Mouse (Mus musculus) lung, embryonic 16.5 days (tissue): ENCODE measurements around the gene Sirt1. TPM values are rescaled to one million over a fixed set of nuclear protein-coding genes. Genes with fewer than 3 reads are reported as not detected.
"Not testable (repeated sequence)": the region's sequence is repeated elsewhere in the genome, so short reads cannot be mapped to it uniquely, and the experiment has no call there.

Experiments used
- ATAC-seq: fragments of 200-750 bp; cut with Nextera tagmentation; 2 replicates; pipeline ENCODE4 v1.8.0; 2017; ENCODE audit warnings: low read depth, mild to moderate bottlenecking, moderate library complexity
- H3K27ac ChIP-seq: fragments of 300-500 bp; sonication (generic); 2 replicates; pipeline ENCODE4 v1.5.1; 2014; ENCODE audit warnings: mild to moderate bottlenecking, control low read depth, low read length
- H3K27me3 ChIP-seq: fragments of 300-500 bp; sonication (generic); 2 replicates; pipeline ENCODE4 v1.6.1; 2014; ENCODE audit warnings: low read depth, low read length, mixed read lengths; ENCODE audit not compliant: control insufficient read depth, insufficient read depth
- H3K36me3 ChIP-seq: fragments of 300-500 bp; sonication (generic); 2 replicates; pipeline ENCODE4 v1.6.1; 2014; ENCODE audit warnings: low read length; ENCODE audit not compliant: control insufficient read depth, insufficient read depth
- H3K4me1 ChIP-seq: fragments of 300-500 bp; sonication (generic); replicated peaks from 2 replicates; pipeline ENCODE4 v1.6.1; 2014; ENCODE audit warnings: low read length, mixed read lengths; ENCODE audit not compliant: control insufficient read depth, insufficient read depth
- H3K4me2 ChIP-seq: fragments of 300-500 bp; sonication (generic); 2 replicates; pipeline ENCODE4 v1.6.1; 2014; ENCODE audit warnings: low read depth, low read length, control low read depth
- H3K4me3 ChIP-seq: fragments of 300-500 bp; sonication (generic); 2 replicates; pipeline ENCODE4 v1.5.1; 2014; ENCODE audit warnings: mild to moderate bottlenecking, low read length, control low read depth
- H3K9ac ChIP-seq: fragments of 300-500 bp; sonication (generic); 2 replicates; pipeline ENCODE4 v1.6.1; 2014; ENCODE audit warnings: low read length, control low read depth
- H3K9me3 ChIP-seq: fragments of 300-500 bp; sonication (generic); 2 replicates; pipeline ENCODE4 v1.6.1; 2016; ENCODE audit warnings: low read length; ENCODE audit not compliant: control insufficient read depth
- WGBS: fragments of 180-500 bp; shearing (Covaris S2); extraction: QIAGEN DNeasy Blood & Tissue Kit; methylation state at CpG from one replicate; pipeline ENCODE4 v1.1.7; 2014; 5-methylcytosine and 5-hydroxymethylcytosine counted together
- polyA plus RNA-seq: library from polyadenylated mRNA; unstranded; fragments of >200 nt; fragmentation: Nextera tagmentation; extraction: Ambion mirVana; gene quantifications from 2 replicates; pipeline ENCODE4 v1.2.1, GENCODE M21; 2015

The Sirt1 gene
- polyA plus RNA-seq, 1 experiment from 2014 or later, result 4.8 TPM

GRCm38 (mm10) chr10:63421739-63422735 is 40.5 kb upstream of the Sirt1 start, which contains the start of gene Gm7075:
Gene Gm7075, minus strand, starts transcription at chr10:63421789.
- no peak within 1 kb of the TSS for H3K4me3 ChIP-seq
- H3K4me1 ChIP-seq, result no peaks in the 10 kb centered on the region
- H3K27me3 ChIP-seq, result no peaks in the 10 kb centered on the region
- 80% methylated on average over 18 of the region's 18 CpGs for WGBS
- H3K9me3 ChIP-seq, result no peaks in the 10 kb centered on the region
- no peak within 1 kb of the TSS for H3K27ac ChIP-seq
- no peak within 1 kb of the TSS for H3K4me2 ChIP-seq
- no peak within 1 kb of the TSS for H3K9ac ChIP-seq
- H3K36me3 ChIP-seq, result no peaks in the 10 kb centered on the region
- ATAC-seq, result no peak

- ATAC-seq, result no peak
- Histone ChIP-seq H3K9me3 (no peaks in the 10 kb centered on the region), H3K4me1 (peaks cover 6% of the 10 kb centered on the region; the same call in 1 of the 2 replicates), H3K36me3 (no peaks in the 10 kb centered on the region), H3K4me3 (no peak overlapping the region), H3K27ac (no peak overlapping the region), H3K4me2 (no peak overlapping the region), H3K9ac (no peak overlapping the region), H3K27me3 (no peaks in the 10 kb centered on the region)
- WGBS, result 35% methylated on average over 5 of the region's 5 CpGs
Measured at GRCm38 (mm10) chr10:63417061-63417460, 35.6 kb upstream of the Sirt1 start.

- H3K27me3 ChIP-seq, result no peaks in the 10 kb centered on the region
- H3K4me1 ChIP-seq, result peaks cover 6% of the 10 kb centered on the region; the same call in 1 of the 2 replicates
- 31% methylated on average over 7 of the region's 7 CpGs for WGBS
- H3K36me3 ChIP-seq, result no peaks in the 10 kb centered on the region
- H3K27ac ChIP-seq, result peak overlapping the region; percentile 3; the same call in 1 of the 2 replicates
- H3K9ac ChIP-seq, result no peak overlapping the region
- peak; percentile 56; the same call in 1 of the 2 replicates for ATAC-seq
- H3K4me3 ChIP-seq, result peak overlapping the region; percentile 9; the same call in 1 of the 2 replicates
- peak overlapping the region; percentile 48 for H3K4me2 ChIP-seq
- no peaks in the 10 kb centered on the region for H3K9me3 ChIP-seq
Measured at GRCm38 (mm10) chr10:63415850-63416249, 34.3 kb upstream of the Sirt1 start.

GRCm38 (mm10) chr10:63415287-63415686 is 33.8 kb upstream of the Sirt1 start:
- WGBS, result 31% methylated on average over 7 of the region's 7 CpGs
- Histone ChIP-seq H3K27me3 (no peaks in the 10 kb centered on the region), H3K9ac (no peak overlapping the region), H3K36me3 (no peaks in the 10 kb centered on the region), H3K9me3 (no peaks in the 10 kb centered on the region), H3K4me2 (no peak overlapping the region), H3K4me1 (peaks cover 6% of the 10 kb centered on the region; the same call in 1 of the 2 replicates), H3K4me3 (no peak overlapping the region), H3K27ac (no peak overlapping the region)
- 0 out of 2 replicates have a peak, but pooled peaks have one; percentile 7 for ATAC-seq

GRCm38 (mm10) chr10:63412756-63413155 is 31.3 kb upstream of the Sirt1 start:
- Histone ChIP-seq H3K4me1 (peaks cover 6% of the 10 kb centered on the region; the same call in 1 of the 2 replicates), H3K4me2 (no peak overlapping the region), H3K36me3 (no peaks in the 10 kb centered on the region), H3K27me3 (no peaks in the 10 kb centered on the region), H3K9me3 (no peaks in the 10 kb centered on the region), H3K4me3 (no peak overlapping the region), H3K27ac (no peak overlapping the region), H3K9ac (no peak overlapping the region)
- 87% methylated on average over 17 of the region's 17 CpGs for WGBS
- ATAC-seq, result no peak

- ATAC-seq, H3K36me3 ChIP-seq, H3K9ac ChIP-seq, H3K27me3 ChIP-seq, H3K4me2 ChIP-seq, H3K9me3 ChIP-seq, H3K4me3 ChIP-seq, H3K4me1 ChIP-seq, H3K27ac ChIP-seq: not testable (repeated sequence)
- 86% methylated on average over 6 of the region's 7 CpGs for WGBS
Measured at GRCm38 (mm10) chr10:63411674-63412073, 30.2 kb upstream of the Sirt1 start.

GRCm38 (mm10) chr10:63410162-63410956 is 28.9 kb upstream of the Sirt1 start:
- ATAC-seq, result no peak
- Histone ChIP-seq H3K9me3 (no peaks in the 10 kb centered on the region), H3K27me3 (no peaks in the 10 kb centered on the region), H3K4me2 (no peak overlapping the region), H3K36me3 (no peaks in the 10 kb centered on the region), H3K27ac (no peak overlapping the region), H3K4me3 (no peak overlapping the region), H3K9ac (no peak overlapping the region), H3K4me1 (no peaks in the 10 kb centered on the region; the same call in 1 of the 2 replicates)
- 51% methylated on average over 16 of the region's 16 CpGs for WGBS

GRCm38 (mm10) chr10:63403636-63404035 is 22.1 kb upstream of the Sirt1 start:
- Histone ChIP-seq H3K36me3 (no peaks in the 10 kb centered on the region), H3K9me3 (no peaks in the 10 kb centered on the region), H3K9ac (no peak overlapping the region), H3K4me3 (no peak overlapping the region), H3K27me3 (no peaks in the 10 kb centered on the region), H3K4me2 (no peak overlapping the region), H3K4me1 (no peaks in the 10 kb centered on the region), H3K27ac (no peak overlapping the region)
- 66% methylated on average over 2 of the region's 2 CpGs for WGBS
- ATAC-seq, result no peak
